Mouse (Mus musculus) kidney, adult 2 months (tissue): ENCODE results near the gene Birc6.

ENCODE experiments used
- CTCF ChIP-seq: fragments of 200-500 bp; conservative IDR thresholded peaks from 2 replicates; pipeline ENCODE4 v1.5.1; 2011; ENCODE audit warnings: low read depth, mild to moderate bottlenecking, control low read depth, low read length, moderate library complexity, mixed read lengths; ENCODE audit not compliant: insufficient read depth, insufficient read length
- POLR2A ChIP-seq: fragments of 200-500 bp; IDR thresholded peaks from one replicate; pipeline ENCODE4 v1.6.1; 2011; ENCODE audit warnings: low read depth, low read length, control low read depth

DNA sequence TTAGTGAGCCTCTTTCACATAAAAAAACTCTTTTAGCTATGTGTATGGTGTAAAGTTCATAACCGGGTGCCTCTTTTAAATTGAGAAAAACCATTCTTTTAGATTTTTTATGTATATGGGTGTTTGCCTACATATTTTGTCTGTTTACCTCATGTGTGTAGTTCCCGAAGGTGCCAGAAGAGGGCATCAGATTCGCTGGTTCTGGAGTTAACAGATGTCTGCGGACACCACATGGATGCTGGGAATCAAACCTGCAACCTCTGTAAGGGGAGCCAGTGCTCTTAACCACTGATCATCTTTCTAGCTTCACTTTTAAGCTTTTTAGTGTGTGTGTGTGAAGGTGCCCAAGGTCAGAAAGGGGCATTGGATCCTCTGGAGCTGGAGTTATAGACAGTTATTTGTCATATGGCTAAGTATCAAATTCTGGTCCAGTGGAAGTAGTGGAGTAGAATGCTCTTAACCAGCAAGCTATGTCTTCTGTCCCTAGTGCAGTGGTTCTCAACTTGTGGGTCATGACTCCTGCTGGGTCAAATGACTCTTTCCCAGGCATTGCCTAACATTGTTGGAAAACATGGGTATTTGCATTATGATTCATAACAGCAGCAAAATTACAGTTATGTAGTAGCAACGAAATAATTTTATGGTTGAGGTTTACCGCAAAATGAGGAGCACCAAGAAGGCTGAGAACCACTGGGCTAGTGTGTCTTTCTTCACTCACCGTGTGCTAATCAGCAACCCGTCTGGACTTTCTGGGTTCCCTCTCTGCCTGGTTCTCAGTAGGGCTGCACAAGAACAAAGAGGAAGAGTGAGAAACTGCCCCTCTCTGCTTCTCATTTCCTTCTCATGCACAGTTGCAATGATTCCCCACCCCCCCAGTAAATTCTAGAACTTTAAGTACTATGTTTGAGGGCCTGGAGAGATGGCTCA lies 5.0 kb upstream of the Birc6 start:
- no peak for TF ChIP-seq CTCF
- TF ChIP-seq POLR2A: no peak
